Mouse (Mus musculus) testis, adult 2 months (tissue): Measurements from ENCODE around the gene Nup214. TPM values are rescaled to one million over a fixed set of nuclear protein-coding genes. Genes with fewer than 3 reads are reported as not detected.
A peak's percentile ranks its signal among the peaks of the same experiment; 100 is the strongest.

Source experiments
- H3K27ac ChIP-seq: fragments of 200-500 bp; 2 replicates; pipeline ENCODE4 v1.5.1; 2012; ENCODE audit warnings: low read depth, low read length; ENCODE audit not compliant: control insufficient read depth, insufficient read depth
- H3K27me3 ChIP-seq: fragments of 200-500 bp; 2 replicates; pipeline ENCODE4 v1.6.1; 2012; ENCODE audit warnings: mild to moderate bottlenecking, low read length, moderate library complexity; ENCODE audit not compliant: control insufficient read depth, insufficient read depth
- H3K36me3 ChIP-seq: fragments of 200-500 bp; 2 replicates; pipeline ENCODE4 v1.6.1; 2012; ENCODE audit warnings: mild to moderate bottlenecking, low read length; ENCODE audit not compliant: control insufficient read depth, insufficient read depth
- H3K4me1 ChIP-seq: fragments of 200-500 bp; 2 replicates; pipeline ENCODE4 v1.6.1; 2012; ENCODE audit warnings: low read length; ENCODE audit not compliant: control insufficient read depth, insufficient read depth
- H3K4me3 ChIP-seq: fragments of 200-500 bp; 2 replicates; pipeline ENCODE4 v1.5.1; 2012; ENCODE audit warnings: low read depth, mild to moderate bottlenecking, low read length, moderate library complexity, mixed read lengths; ENCODE audit not compliant: control insufficient read depth
- CTCF ChIP-seq: fragments of 200-500 bp; IDR thresholded peaks from 2 replicates; pipeline ENCODE4 v1.5.1; 2012; ENCODE audit warnings: low read depth, mild to moderate bottlenecking, inconsistent platforms, low read length, moderate library complexity; ENCODE audit not compliant: control insufficient read depth, insufficient read depth, insufficient replicate concordance
- POLR2A ChIP-seq: fragments of 200-500 bp; IDR thresholded peaks from 2 replicates; pipeline ENCODE4 v1.6.1; 2012; ENCODE audit warnings: low read depth, mild to moderate bottlenecking, inconsistent platforms, low read length, moderate library complexity; ENCODE audit not compliant: control insufficient read depth
- polyA plus RNA-seq: library from polyadenylated mRNA; depleted of rRNA; stranded (reverse); fragments of >200 nt; gene quantifications from 2 replicates; pipeline ENCODE4 v1.2.3, GENCODE M21; 2012

Nup214 gene
- polyA plus RNA-seq, 1 experiment = 103 TPM

DNA sequence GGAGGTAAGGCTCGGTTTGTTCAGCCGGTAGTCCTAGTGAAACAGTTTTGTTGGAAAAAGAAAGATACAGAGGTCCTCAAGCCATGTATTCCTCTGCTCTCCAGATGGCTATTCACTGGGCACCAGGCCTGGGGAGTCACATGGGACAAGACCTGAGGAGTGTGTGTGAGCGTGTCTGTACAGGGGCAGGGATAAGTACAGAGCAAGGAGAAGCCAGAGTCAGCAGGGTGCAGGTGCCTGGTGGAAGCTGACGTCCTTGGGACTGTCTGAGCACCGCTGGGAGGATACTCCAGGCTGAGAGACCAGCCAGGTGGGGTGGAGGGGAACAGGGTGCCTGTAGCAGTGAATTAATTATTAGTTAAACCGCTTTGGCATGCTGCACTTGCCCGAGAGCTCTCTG lies 10.7 kb upstream of the Nup214 start:
- no peak overlapping the region for H3K27ac ChIP-seq
- TF ChIP-seq POLR2A (no peak), CTCF (no peak)
- no peaks in the 10 kb centered on the region for H3K36me3 ChIP-seq
- H3K4me3 ChIP-seq = no peak overlapping the region
- H3K4me1 ChIP-seq = no peaks in the 10 kb centered on the region
- H3K27me3 ChIP-seq = no peaks in the 10 kb centered on the region

DNA sequence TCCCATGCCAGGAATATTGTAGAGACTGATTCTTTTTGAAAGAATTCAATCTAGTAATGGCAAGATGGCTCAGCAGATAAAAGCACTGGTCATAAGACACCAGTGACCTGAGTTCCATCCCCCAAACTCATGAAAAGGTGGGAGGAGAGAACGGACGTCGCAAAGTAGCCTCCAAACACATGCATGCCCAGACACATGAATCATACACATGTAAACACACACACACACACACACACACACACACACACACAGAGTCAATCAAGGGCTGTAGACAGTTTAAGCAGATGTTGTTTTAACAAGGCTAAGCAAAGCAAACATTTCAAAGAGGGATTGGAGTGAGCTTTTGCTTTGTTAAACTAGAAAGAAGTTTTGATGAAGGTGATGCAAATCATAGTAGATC lies 10.0 kb upstream of the Nup214 start:
- Histone ChIP-seq H3K36me3 (no peaks in the 10 kb centered on the region), H3K27me3 (no peaks in the 10 kb centered on the region), H3K4me3 (no peak overlapping the region), H3K4me1 (no peaks in the 10 kb centered on the region), H3K27ac (no peak overlapping the region)
- no peak for TF ChIP-seq CTCF
- no peak for TF ChIP-seq POLR2A

DNA sequence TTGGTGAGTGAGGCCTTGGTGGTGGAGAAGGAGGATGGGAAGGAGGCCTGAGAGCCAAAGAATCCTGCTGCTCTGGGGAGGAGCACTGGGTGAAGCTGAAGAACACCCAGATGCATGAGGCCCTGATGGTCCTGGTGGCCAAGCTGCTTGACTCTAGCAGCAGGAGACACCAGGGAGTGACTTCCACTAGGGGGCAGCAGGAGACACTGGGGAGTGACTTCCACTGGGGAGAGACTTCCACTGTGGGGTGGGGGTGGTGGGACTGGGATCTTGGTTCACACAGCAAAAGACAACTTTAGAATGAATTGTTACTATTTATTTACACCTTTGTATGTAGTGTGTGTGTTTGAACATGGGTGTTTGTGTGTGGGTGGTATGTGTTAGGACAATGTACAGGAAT lies 9.1 kb upstream of the Nup214 start:
- Histone ChIP-seq H3K27ac (no peak overlapping the region), H3K27me3 (no peaks in the 10 kb centered on the region), H3K4me3 (no peak overlapping the region), H3K4me1 (no peaks in the 10 kb centered on the region), H3K36me3 (no peaks in the 10 kb centered on the region)
- no peak for TF ChIP-seq POLR2A
- peak; percentile 47; the same call in 1 of the 2 replicates for TF ChIP-seq CTCF

DNA sequence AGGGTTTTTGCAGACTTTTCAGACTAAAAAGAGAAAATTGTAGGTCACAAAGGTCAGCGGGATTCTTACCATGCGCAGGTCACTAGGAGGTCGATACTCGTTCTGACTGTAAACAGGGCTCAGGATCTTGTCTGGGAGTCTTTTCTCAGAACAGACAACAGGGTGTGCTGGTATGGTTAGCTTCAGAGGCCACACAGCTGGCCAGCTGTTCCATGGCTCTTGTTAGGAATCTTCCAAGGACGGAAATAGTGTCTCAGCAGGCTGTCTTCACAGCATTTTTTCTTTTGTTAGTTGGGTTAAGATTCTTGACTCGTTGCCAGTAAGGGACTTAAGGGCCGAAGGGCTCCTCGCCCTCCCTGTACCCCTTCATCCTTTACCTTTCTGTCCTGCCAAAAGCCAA lies 7.4 kb upstream of the Nup214 start:
- no peaks in the 10 kb centered on the region for H3K4me1 ChIP-seq
- no peaks in the 10 kb centered on the region for H3K27me3 ChIP-seq
- no peak overlapping the region for H3K4me3 ChIP-seq
- H3K36me3 ChIP-seq = no peaks in the 10 kb centered on the region
- H3K27ac ChIP-seq = no peak overlapping the region
- TF ChIP-seq CTCF (no peak), POLR2A (no peak)

DNA sequence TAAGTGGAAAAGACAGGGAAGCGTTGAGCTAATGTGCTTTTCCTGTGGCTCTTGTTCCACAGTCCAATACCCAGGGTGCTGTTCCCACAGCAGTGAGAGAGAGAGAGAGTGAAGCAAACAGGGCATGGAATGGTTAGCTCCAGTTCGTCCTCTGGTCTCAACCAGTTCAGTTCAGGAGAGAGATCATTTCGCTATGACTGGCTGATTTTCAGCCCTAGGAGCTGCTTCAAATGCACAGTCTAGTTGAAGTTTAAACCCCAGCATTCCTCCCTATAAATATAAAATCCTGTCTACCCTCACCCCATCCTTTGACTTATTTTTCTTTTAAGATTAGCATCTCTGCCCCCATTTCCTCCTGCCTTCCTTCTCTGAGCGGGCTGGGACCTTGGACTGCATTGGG lies 1.6 kb upstream of the Nup214 start:
- no peaks in the 10 kb centered on the region for H3K27me3 ChIP-seq
- 0 out of 2 replicates have a peak, but pooled peaks cover 2% of the 10 kb centered on the region for H3K4me1 ChIP-seq
- TF ChIP-seq CTCF = no peak
- TF ChIP-seq POLR2A = no peak
- no peaks in the 10 kb centered on the region for H3K36me3 ChIP-seq
- H3K4me3 ChIP-seq = no peak overlapping the region
- no peak overlapping the region for H3K27ac ChIP-seq

DNA sequence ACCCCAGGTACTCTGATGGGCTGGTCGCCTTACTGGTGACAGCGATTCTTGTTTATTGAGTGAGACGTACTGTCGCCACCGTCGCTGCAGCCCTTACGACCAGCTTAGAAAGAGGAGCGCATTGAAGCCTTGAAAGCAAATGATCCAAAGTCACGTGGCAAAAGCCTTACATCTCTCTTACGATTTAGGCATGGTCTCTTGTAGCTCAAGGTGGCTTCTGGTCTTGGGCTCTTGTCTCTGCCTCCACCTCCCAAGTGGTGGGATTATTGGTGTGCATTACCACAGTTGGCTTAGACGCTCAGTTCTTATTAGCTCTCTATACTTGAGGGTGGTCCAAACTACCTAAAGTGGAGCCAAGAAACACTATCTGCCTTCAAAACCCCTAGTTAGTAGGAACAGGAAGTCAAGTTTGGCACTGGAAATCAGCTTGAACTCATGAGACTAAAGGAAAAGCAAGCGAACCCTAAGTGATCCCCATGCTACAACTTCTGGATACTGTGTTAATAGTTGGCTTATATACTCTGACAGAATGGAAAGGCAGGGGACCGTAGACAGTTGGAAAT lies 654 bp downstream of the Nup214 start:
- Histone ChIP-seq H3K36me3 (peaks cover 4% of the 10 kb centered on the region), H3K27ac (peak overlapping the region; percentile 42), H3K4me3 (peak overlapping the region; percentile 83), H3K4me1 (0 out of 2 replicates have a peak, but pooled peaks cover 2% of the 10 kb centered on the region), H3K27me3 (no peaks in the 10 kb centered on the region)
- no peak for TF ChIP-seq CTCF

DNA sequence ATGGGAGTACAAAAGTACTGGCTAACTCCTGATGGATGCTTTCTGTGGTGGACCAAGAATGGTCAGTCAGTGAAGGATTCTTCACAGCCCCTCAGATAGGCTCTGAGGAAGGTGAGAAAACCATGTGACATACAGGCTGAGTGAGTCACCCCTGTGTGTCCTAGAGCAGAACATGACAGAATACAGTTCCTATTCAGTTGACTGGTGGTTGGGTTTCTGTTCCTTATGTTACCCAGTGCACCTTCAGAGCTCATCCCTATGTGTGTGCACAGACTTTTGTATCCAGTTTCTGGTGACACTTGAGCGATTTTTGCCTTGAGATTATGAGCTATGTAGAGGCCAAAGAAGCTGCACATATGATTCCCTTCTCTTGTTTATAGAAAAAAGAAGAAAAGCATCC lies 13.5 kb downstream of the Nup214 start:
- TF ChIP-seq POLR2A (no peak), CTCF (no peak)

DNA sequence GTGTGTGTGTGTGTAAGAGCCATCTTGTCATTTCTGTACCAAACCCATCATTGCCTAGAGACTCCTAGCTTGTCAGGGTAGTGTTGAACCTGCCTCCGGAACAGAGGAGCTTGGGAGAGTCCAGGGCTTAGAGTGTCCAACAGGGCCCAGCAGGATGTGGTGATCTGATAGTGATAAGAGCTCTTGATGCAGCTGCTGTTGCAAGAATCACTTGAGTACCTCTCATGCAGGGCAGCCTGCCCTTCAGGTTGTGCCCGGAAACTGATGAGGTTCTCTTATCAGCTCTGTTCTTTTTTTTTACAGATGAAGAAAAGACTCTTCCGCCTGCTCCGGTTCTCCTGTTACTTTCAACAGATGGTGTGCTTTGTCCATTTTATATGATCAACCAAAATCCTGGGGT lies 16.7 kb downstream of the Nup214 start:
- no peak for TF ChIP-seq POLR2A
- no peak for TF ChIP-seq CTCF
- Histone ChIP-seq H3K4me1 (no peaks in the 10 kb centered on the region), H3K4me3 (no peak overlapping the region), H3K27ac (no peak overlapping the region), H3K36me3 (peaks cover 9% of the 10 kb centered on the region), H3K27me3 (no peaks in the 10 kb centered on the region)

More for the DNA sequence above, 13.5 kb downstream of the Nup214 start:
- Histone ChIP-seq H3K4me1 (no peaks in the 10 kb centered on the region), H3K27me3 (no peaks in the 10 kb centered on the region), H3K36me3 (peaks cover 7% of the 10 kb centered on the region), H3K4me3 (no peak overlapping the region), H3K27ac (no peak overlapping the region)
